Mouse (Mus musculus) ES-E14 (cell line): Measurements from ENCODE around the gene Dnajc7.
"Not testable (repeated sequence)": the region's sequence is repeated elsewhere in the genome, so short reads cannot be mapped to it uniquely, and the experiment has no call there.

Experiments used
- CHD2 ChIP-seq: IDR thresholded peaks from 2 replicates; pipeline ENCODE4 v1.6.1; 2014; ENCODE audit warnings: mild to moderate bottlenecking, low read depth, low read length, inconsistent platforms
- MAFK ChIP-seq: IDR thresholded peaks from 2 replicates; pipeline ENCODE4 v1.6.1; 2014; ENCODE audit warnings: mild to moderate bottlenecking, low read depth, low read length, inconsistent platforms; ENCODE audit not compliant: insufficient read depth
- ZC3H11A ChIP-seq: IDR thresholded peaks from 2 replicates; pipeline ENCODE4 v1.6.1; 2012; ENCODE audit warnings: low read depth, mild to moderate bottlenecking, inconsistent platforms, low read length, borderline replicate concordance
- ZNF384 ChIP-seq: IDR thresholded peaks from 2 replicates; pipeline ENCODE4 v1.6.1; 2012; ENCODE audit warnings: low read depth, low read length, inconsistent platforms

GRCm38 (mm10) chr11:100534821-100535220, 85.1 kb downstream of the Dnajc7 start:
- not testable (repeated sequence) for TF ChIP-seq ZC3H11A, CHD2, ZNF384, MAFK
